Mouse (Mus musculus) ES-CJ7 (cell line): ENCODE results near the gene Best1.

Experiments
- DNase-seq: peaks from one replicate; pipeline ENCODE4 v3.0.0; 2011; ENCODE audit warnings: low read depth, low spot score

Gene Best1

DNA sequence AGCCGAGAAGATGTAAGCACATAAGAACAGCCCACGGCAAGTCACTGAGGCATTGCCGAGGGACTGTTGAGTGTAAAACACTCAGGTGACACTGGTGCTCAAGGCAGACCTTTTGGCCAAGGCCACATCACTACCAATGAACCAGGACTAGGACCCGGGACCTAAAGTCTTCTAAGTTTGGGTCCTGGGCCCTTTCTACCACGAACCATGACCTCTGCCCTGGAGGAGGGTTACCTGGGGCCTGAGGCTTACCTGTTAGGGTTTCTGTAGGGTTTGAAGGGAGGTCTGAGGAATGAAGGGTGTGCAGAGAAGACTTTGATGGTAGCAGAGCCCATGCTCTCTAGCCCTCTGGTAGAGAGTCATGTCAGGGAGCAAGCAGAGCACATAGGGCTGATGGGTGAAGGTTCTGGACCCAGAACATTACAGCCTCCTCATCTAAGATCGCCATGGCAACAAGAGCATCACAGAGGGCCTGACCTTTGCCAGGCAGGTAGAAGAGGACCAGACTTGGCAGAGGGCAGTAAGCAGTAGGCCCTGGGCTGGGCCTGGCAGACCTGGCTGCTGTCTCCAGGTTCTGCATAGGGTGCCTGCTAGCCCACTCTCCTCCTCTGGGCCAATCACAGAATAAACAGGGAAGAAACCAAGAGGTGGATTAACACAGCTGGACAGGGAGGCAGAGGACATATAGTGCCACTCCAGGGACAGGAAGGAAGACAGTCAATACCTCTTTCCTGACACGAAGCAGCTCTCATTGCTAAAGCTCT, at the start of gene Best1, which contains the start of gene Rab3il1:
Gene Best1 (minus strand): TSS at position 428 of the 764 bp plus-strand sequence.
Gene Rab3il1 (plus strand): TSS at position 464 of the 764 bp plus-strand sequence.
- no peak for DNase-seq

GRCm38 (mm10) chr19:10050438-10050837, 49.0 kb upstream of the Best1 start:
- no peak for DNase-seq

DNA sequence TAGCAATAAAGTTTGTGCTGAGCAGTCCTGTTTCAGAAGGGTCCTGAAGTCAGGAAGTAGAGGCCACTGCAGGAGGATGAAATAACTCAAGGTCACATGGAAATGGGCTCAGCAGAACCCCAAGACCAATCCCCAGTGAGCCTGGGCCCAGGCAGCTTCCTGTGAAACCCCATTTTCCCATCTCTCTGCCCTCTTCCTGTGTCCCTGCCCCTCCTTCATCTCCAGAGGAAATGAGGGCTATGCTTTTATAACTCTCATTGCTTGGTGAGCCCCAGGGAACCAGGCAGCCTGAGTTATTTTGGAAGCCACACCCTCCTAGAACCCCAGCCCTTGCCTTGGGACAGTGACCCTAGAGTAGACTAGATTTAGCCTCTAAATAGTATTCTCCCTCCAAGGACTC, 48.1 kb upstream of the Best1 start:
- DNase-seq: no peak

DNA sequence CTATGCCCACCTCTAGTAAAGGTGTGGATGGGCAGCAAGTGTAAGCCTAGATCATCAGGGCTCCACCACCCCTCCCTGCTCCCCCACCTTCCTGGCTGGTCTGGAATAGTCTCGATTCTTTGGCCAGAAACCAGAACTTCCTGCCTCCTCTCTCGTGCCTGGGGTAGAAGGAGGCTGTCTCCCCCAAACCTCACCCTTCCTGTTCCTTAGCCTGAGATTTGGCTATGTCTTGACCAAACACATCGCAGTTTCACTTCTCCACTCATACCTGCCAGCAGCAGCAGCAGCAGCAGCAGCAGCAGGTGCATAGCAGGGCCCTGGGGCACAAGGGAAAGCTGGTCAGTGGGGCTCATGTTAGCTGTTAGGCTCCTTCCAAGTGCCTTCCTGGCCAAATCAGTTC, 45.5 kb upstream of the Best1 start:
- DNase-seq: no peak

DNA sequence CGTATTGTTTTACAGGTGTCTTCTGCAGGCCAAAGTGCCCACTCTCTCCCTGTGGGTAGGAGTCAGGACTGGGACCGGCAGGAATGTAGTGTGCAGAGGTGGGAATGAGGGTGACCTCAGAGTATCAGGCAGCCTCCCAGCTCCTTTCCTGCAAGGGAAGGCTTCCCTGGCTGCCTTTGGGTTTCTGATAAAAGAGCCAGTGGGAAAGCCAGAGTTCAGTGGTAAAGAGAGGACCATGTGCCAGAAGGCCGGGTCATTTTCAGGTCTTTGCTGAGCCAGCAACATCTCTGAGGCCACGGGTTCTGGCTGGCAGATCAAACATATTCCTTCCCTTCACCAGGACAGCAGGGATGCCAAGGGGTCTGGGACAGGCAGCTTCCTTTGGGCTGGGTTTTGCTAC, 44.9 kb upstream of the Best1 start:
- no peak for DNase-seq

GRCm38 (mm10) chr19:10045707-10046106, 44.3 kb upstream of the Best1 start:
- DNase-seq: no peak

DNA sequence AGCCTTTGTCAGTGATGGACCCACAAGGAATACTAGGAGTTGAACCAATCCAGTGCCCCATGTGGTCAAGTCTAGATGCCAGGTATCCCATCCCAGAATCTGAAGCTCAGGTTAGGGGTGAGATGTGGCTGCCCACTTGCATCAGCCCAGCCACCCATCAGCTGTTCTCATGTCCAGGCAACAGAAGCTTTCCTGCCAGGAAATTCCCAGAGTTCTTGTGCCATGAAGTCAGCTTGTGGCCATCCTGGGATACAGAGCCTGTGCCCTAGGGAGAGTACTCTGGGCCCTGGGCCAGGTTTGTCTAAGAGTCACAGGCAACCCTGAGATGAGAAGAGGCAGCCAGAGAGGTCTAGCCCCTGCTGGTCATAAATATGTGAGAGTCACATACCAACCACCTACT, 42.2 kb upstream of the Best1 start:
- no peak for DNase-seq

DNA sequence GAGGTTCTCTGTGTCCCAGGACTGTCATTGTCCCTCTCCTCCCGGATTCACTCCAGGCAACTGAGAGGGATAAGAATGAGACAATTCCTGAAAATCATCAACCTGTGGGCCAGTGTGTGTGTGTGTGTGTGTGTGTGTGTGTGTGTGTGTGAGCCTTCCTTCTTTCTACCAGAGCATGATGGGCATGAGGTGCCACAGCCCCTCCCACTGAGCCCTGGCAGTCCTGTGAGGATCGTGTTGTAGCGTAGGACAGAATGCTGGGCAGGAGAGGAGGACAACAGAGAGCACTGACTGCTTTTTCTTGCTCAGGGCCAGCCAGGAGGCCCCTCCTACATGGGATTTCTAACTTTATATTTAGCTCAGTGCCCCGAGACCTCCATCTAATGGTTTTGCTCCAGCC, 41.4 kb upstream of the Best1 start:
- no peak for DNase-seq

DNA sequence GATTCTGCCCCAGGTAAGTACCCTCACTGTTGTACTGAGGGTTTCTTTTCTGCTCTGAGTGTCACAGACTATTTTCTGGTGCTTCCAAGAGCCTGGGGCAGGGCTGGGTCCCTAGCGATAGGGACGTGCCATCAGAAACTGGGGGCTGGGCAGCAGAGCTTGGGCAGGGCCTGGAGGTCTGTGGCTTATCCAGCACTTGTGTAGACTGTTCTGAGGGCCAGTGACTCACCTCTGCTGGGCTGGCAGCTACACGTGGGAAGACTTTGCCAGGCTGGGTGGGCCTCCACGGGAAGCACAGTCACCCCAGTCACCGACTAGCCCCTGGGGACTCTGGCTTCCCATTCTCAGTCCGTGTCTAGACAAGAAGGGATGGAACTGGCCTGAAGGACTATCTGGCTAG, 40.8 kb upstream of the Best1 start:
- no peak for DNase-seq

DNA sequence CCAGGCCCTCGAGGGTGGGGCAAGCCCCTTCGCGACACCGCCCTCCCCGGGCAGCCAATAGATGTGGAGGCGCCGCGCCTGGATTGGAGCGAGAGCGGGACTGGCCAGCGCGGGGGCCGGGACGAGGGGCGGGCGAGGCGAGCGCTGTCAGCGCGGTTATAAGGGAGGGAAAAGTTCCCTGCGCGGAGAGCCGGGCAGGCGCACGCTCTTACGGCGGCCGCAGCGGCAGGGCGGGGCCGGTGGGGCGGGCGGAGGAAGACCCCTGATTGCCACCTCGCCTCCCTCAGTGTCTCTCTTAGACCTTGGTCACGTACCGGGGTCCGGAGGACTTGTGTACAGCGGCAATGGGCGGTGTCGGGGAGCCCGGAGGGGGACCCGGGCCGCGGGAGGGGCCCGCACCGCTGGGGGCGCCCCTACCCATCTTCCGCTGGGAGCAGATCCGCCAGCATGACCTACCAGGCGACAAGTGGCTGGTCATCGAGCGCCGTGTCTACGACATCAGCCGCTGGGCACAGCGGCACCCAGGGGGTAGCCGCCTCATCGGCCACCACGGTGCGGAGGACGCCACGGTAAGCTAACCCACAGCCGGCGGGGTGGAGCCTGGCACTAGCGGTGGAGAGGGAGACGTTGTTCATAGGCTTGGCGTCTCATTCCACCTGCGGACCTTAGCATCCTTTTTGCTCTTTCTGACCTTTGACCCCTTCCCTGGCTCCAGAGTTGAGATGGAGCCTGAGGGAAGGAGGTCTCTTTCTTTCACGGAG, 40.1 kb upstream of the Best1 start, which contains the start of gene Fads3:
Gene Fads3 (plus strand): TSS at position 182 of the 761 bp plus-strand sequence.
- no peak for DNase-seq

GRCm38 (mm10) chr19:10040866-10041387, 39.5 kb upstream of the Best1 start:
- no peak for DNase-seq

DNA sequence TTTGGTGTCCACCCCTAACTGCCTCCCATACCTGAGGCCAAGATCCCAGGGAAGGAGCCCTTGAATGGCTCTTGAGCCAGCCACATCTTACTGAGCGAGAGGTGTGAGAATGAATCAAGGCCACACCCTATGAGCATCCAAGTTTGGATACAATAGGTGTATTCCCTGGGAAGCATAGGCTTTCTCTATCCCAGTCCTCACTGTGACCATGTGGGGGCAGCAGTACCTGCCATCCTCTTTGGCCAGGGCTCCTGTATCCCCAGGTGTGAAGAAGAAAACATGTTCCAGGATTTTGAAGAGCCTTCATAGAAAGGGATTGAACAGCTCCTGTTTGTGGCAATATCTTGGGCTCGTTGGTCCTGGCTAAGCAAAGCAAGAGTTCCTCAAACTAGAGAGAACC, 38.2 kb upstream of the Best1 start:
- DNase-seq: peak; percentile 68

DNA sequence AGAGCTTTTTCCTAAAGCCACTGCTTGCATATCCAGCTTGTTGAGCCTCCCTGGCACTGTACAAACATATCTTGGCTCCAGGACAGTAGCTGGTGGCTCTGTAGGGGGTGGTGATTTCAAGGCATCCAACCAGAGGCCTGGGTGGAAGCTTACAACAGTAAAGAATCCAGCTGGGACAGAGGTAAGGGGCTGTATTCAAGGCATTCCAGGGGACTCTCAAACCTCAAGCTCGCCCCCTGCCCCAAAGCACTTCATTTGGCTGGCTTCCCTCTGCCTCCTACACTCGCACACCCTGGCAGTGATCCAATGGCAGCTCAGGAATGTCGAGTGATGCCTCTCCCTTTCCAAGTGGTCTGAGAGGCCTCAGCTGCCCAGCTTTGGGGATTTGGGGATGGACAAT, 37.5 kb upstream of the Best1 start:
- no peak for DNase-seq

GRCm38 (mm10) chr19:10038364-10038763, 36.9 kb upstream of the Best1 start:
- no peak for DNase-seq

DNA sequence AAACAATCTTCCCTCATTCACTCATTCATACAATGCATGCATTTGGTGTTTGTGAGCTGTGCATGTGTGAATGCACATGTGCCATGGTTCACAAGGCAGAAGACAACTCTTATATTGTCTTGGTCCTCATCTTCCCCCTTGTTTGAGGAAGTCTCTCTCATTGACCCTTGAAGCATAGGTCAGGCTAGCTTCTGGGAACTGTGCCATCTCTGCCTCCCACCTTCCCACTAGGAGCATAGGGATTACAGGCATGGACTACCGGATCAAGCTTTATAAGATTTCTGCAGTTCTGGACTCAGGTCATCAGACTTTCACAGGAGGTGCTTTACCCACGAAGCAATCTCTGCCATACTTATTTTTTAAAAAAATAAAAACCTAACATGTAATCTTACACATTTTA, 36.1 kb upstream of the Best1 start:
- no peak for DNase-seq

- DNase-seq: peak; percentile 78
Measured at GRCm38 (mm10) chr19:10034785-10035447, 33.5 kb upstream of the Best1 start.

GRCm38 (mm10) chr19:10034356-10034755, 32.9 kb upstream of the Best1 start:
- DNase-seq: no peak

GRCm38 (mm10) chr19:10033211-10033973, 32.0 kb upstream of the Best1 start:
- DNase-seq: peak; percentile 65

GRCm38 (mm10) chr19:10029746-10030145, 28.3 kb upstream of the Best1 start:
- DNase-seq: no peak

DNA sequence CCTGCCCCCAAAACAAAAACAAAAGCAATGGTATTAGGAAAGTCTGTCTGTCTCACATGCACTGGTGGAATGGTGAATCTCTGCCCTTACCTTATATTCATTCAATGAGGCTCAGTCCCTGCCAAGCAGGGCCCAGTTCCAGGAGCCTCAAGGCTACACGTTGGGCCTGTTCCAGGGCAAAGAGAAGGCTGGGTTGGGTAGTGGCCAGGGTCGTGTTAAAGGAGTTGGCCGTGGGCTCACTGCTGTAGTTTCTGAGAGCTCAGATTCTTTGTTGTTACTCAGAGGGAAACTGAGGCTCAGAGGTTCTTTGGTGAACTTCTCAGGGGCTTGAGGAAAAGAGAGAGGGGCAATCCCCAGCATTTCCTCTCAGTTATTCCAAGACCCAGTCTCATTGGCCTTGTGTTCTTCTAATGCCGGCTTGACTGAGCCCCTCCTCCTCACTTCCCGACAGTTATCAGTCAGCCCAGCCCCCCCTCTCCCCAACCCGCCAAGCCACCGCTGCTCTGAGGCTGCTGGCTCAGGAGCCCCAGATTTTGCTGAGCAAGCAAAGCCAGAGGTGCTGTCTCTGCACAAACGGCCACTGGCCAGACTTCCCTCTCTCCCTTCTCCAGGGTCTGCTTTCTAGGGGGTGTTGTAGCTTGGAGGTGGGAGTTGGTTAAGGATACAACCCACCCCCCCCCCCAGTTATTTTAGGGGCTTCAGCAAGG, 23.9 kb upstream of the Best1 start:
- DNase-seq: no peak

DNA sequence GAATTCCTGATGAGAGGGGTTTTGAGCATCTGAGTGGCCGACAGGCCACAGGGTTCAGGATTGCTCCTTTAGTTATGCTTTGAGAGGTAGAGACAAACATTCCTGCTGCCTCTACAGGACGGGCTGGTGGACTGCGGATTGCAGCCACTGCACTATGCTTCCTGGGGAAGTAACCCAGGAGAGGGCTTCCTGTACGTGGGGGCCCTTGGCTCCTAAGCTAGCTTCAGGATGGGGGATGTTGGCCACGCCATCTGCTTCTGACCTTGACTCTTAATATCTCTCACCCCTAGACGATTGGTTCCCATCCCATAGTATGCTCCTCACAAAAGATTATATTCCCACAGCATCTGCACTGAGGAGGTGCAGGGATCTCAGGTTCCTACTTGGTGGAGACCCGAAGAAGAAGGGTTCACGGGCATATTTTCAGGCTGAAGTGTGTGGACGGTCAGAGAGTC, 21.9 kb upstream of the Best1 start:
- no peak for DNase-seq
